9 mouse cellular contexts compared by ENCODE assay signal in genomic region chr16:29814039-29814438, GRCm38 (mm10).
A peak's percentile ranks its signal among the peaks of the same experiment; 100 is the strongest.
DNase-seq lines count a peak whose midpoint lies in the region; ATAC-seq and TF ChIP-seq lines count a peak whose summit lies in the region.
"Had no signal": no experiment of that assay in that cellular context is flagged by ENCODE, and none has a peak within 500 bp of the region (broad histone marks: within the 10 kb centered on the region; RNA-seq: fewer than 3 reads in every experiment).

No protein-coding gene starts in this region.

- no peaks in the 10 kb centered on the region for H3K9me3 ChIP-seq in hindbrain, embryonic 13.5 days

- 6% methylated on average over 32 of the region's 32 CpGs for WGBS in cerebellum, adult 2 months
- WGBS in hindbrain, embryonic 13.5 days = 2% methylated on average over 32 of the region's 32 CpGs

- H3K27ac ChIP-seq in cerebellum, adult 2 months (ENCODE audit: insufficient read depth, low read length) = peak overlapping the region; percentile 39; the same call in 1 of the 2 replicates
- H3K27ac ChIP-seq in hindbrain, embryonic 13.5 days = peak overlapping the region; percentile 91
- H3K27ac ChIP-seq: macrophage had no signal

- peak overlapping the region; percentile 96 for H3K4me2 ChIP-seq in hindbrain, embryonic 13.5 days

- TF ChIP-seq POLR2A in cerebellum, adult 2 months (IDR thresholded peaks at IDR 0.05; ENCODE audit: borderline replicate concordance, insufficient read depth, low read length) = no peak

- peaks cover 11% of the 10 kb centered on the region for H3K4me1 ChIP-seq in cerebellum, adult 2 months (ENCODE audit: control insufficient read depth, insufficient read depth, low read length)
- peaks cover 34% of the 10 kb centered on the region for H3K4me1 ChIP-seq in hindbrain, embryonic 13.5 days (replicated peaks)

- H3K9ac ChIP-seq in hindbrain, embryonic 13.5 days = peak overlapping the region; percentile 94

- ATAC-seq in hindbrain, embryonic 13.5 days (ENCODE audit: low FRiP score) = peak; percentile 81

- peak; percentile 97 for DNase-seq in Muller cell, postnatal 12 days (ENCODE audit: inconsistent ontology term)
- peak; percentile 68 to 72 for DNase-seq in cerebellum, adult 2 months
- peak; percentile 77 for DNase-seq in frontal cortex, postnatal 10 days (ENCODE audit: low spot score in 2 of 2)
- DNase-seq in left cerebral cortex, adult 18-20 months (ENCODE audit: low spot score in 2 of 2) = peak; percentile 71 to 82
- peak; percentile 93 to 95 for DNase-seq in lung, postnatal 4 days
- peak; percentile 56 for DNase-seq in retina, postnatal 7 days (ENCODE audit: low read depth, low spot score)
- peak; percentile 95 for DNase-seq in thymus, postnatal 4 days

- TF ChIP-seq CTCF in cerebellum, adult 2 months (IDR thresholded peaks at IDR 0.05; ENCODE audit: borderline replicate concordance, insufficient read depth, low read depth, low read length) = peak; percentile 10; the same call in 1 of the 2 replicates

- no peaks in the 10 kb centered on the region for H3K36me3 ChIP-seq in hindbrain, embryonic 13.5 days

- no peaks in the 10 kb centered on the region for H3K27me3 ChIP-seq in cerebellum, adult 2 months (ENCODE audit: control insufficient read depth, insufficient read depth, low read length)
- peaks cover 66% of the 10 kb centered on the region for H3K27me3 ChIP-seq in hindbrain, embryonic 13.5 days

- peak overlapping the region; percentile 60 for H3K4me3 ChIP-seq in cerebellum, adult 2 months (replicated peaks; ENCODE audit: insufficient read depth, low read depth, low read length)
- peak overlapping the region; percentile 58 for H3K4me3 ChIP-seq in hindbrain, embryonic 13.5 days

Comparison
In these comparisons a context has a peak if more than half of its experiments do, and no peak if none do; other contexts are left out.
1. Peak in every context shown above with its lines: DNase-seq, ATAC-seq, H3K4me3 ChIP-seq and H3K27ac ChIP-seq.